ENCODE assay signal across 23 mouse cellular contexts in the genomic region with DNA sequence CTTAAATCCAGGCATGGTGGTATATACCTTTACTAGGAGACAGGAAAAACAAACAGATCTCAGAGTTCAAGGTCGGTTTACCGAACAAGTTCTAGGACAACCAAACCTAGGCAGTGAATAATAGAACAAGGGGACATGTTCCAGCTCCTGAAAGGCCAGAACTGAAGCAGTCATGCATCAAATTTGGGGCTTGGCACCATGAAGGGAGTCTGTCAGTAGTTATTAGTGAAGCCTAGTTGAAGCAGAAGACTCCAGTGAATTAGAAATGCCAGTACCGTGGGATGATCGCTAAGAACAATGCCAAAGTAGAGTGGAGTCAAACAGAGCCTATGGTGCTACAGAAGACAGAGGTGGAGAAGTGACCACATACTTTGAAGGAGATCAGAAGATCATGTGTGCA.
DNase-seq lines count a peak whose midpoint lies in the region; ATAC-seq and TF ChIP-seq lines count a peak whose summit lies in the region.
"Had no signal": no experiment of that assay in that cellular context is flagged by ENCODE, and none has a peak within 500 bp of the region (broad histone marks: within the 10 kb centered on the region; RNA-seq: fewer than 3 reads in every experiment).

No protein-coding gene starts in this region.

- H3K9me3 ChIP-seq in midbrain, postnatal 0 days (ENCODE audit: low read length) = no peaks in the 10 kb centered on the region
- H3K9me3 ChIP-seq in midbrain, embryonic 11.5 days (ENCODE audit: control insufficient read depth, low read length) = no peaks in the 10 kb centered on the region
- H3K9me3 ChIP-seq: embryonic facial prominence, embryonic 10.5 days; embryonic facial prominence, embryonic 15.5 days; forebrain, embryonic 12.5 days; heart, embryonic 13.5 days; liver, embryonic 15.5 days; midbrain, embryonic 15.5 days had no signal

- WGBS in cerebellum, adult 2 months = 15% methylated on average over 4 of the region's 4 CpGs
- 73% methylated on average over 4 of the region's 4 CpGs for WGBS in midbrain, postnatal 0 days
- 71% methylated on average over 4 of the region's 4 CpGs for WGBS in midbrain, embryonic 11.5 days
- WGBS in thymus, adult 2 months = 94% methylated on average over 4 of the region's 4 CpGs

- no peak for ATAC-seq in midbrain, postnatal 0 days (ENCODE audit: low FRiP score)
- no peak for ATAC-seq in midbrain, embryonic 11.5 days (ENCODE audit: low FRiP score)
- no peak for ATAC-seq in inflammation-experienced regulatory T-cells, adult 6 months
- ATAC-seq: forebrain, postnatal 0 days; midbrain, embryonic 15.5 days had no signal

- no peaks in the 10 kb centered on the region for H3K36me3 ChIP-seq in midbrain, postnatal 0 days (ENCODE audit: insufficient read depth, low read length)
- no peaks in the 10 kb centered on the region for H3K36me3 ChIP-seq in midbrain, embryonic 11.5 days (ENCODE audit: control insufficient read depth, insufficient read depth, low read length)
- no peaks in the 10 kb centered on the region for H3K36me3 ChIP-seq in thymus, adult 2 months (ENCODE audit: control insufficient read depth, insufficient read depth, low read length)
- H3K36me3 ChIP-seq: embryonic facial prominence, embryonic 10.5 days; embryonic facial prominence, embryonic 15.5 days; forebrain, embryonic 12.5 days; heart, embryonic 13.5 days; liver, embryonic 15.5 days; midbrain, embryonic 15.5 days had no signal

- no peak overlapping the region for H3K27ac ChIP-seq in cerebellum, adult 2 months (ENCODE audit: insufficient read depth, low read length)
- H3K27ac ChIP-seq in midbrain, postnatal 0 days (ENCODE audit: low read depth, low read length) = no peak overlapping the region
- no peak overlapping the region for H3K27ac ChIP-seq in midbrain, embryonic 11.5 days (ENCODE audit: low read depth, low read length)
- no peak overlapping the region for H3K27ac ChIP-seq in thymus, adult 2 months (ENCODE audit: control insufficient read depth, insufficient read depth, low read length)
- H3K27ac ChIP-seq: embryonic facial prominence, embryonic 10.5 days; embryonic facial prominence, embryonic 15.5 days; forebrain, embryonic 12.5 days; heart, embryonic 13.5 days; kidney, postnatal 0 days; liver, embryonic 15.5 days; midbrain, embryonic 15.5 days had no signal

- no peak for TF ChIP-seq POLR2A in cerebellum, adult 2 months (IDR thresholded peaks at IDR 0.05; ENCODE audit: borderline replicate concordance, insufficient read depth, low read length)
- no peak for TF ChIP-seq POLR2A in thymus, adult 2 months (IDR thresholded peaks at IDR 0.05; ENCODE audit: control insufficient read depth, extremely low read depth, insufficient read depth, low read length, poor library complexity)

- no peak overlapping the region for H3K4me3 ChIP-seq in cerebellum, adult 2 months (replicated peaks; ENCODE audit: insufficient read depth, low read depth, low read length)
- no peak overlapping the region for H3K4me3 ChIP-seq in midbrain, postnatal 0 days (ENCODE audit: low read depth, low read length)
- H3K4me3 ChIP-seq in midbrain, embryonic 11.5 days (ENCODE audit: low read depth, low read length) = no peak overlapping the region
- H3K4me3 ChIP-seq in thymus, adult 2 months (ENCODE audit: control insufficient read depth, insufficient read depth, low read length) = no peak overlapping the region
- H3K4me3 ChIP-seq: embryonic facial prominence, embryonic 10.5 days; embryonic facial prominence, embryonic 15.5 days; forebrain, embryonic 12.5 days; heart, embryonic 13.5 days; liver, embryonic 15.5 days; midbrain, embryonic 15.5 days had no signal

- H3K9ac ChIP-seq in midbrain, postnatal 0 days (replicated peaks; ENCODE audit: low read length, poor library complexity, severe bottlenecking) = no peak overlapping the region
- H3K9ac ChIP-seq in midbrain, embryonic 11.5 days (ENCODE audit: low read length) = no peak overlapping the region
- H3K9ac ChIP-seq: embryonic facial prominence, embryonic 15.5 days; forebrain, embryonic 12.5 days; forebrain, postnatal 0 days; heart, embryonic 13.5 days; liver, embryonic 15.5 days; lung, embryonic 14.5 days; midbrain, embryonic 15.5 days had no signal

- no peaks in the 10 kb centered on the region for H3K27me3 ChIP-seq in cerebellum, adult 2 months (ENCODE audit: control insufficient read depth, insufficient read depth, low read length)
- H3K27me3 ChIP-seq in midbrain, postnatal 0 days (ENCODE audit: insufficient read depth, low read length) = no peaks in the 10 kb centered on the region
- H3K27me3 ChIP-seq in midbrain, embryonic 11.5 days (ENCODE audit: control insufficient read depth, insufficient read depth, low read length) = no peaks in the 10 kb centered on the region
- H3K27me3 ChIP-seq in thymus, adult 2 months (ENCODE audit: control insufficient read depth, insufficient read depth, low read length) = no peaks in the 10 kb centered on the region
- H3K27me3 ChIP-seq: embryonic facial prominence, embryonic 15.5 days; forebrain, embryonic 12.5 days; heart, embryonic 13.5 days; liver, embryonic 15.5 days; midbrain, embryonic 15.5 days had no signal

- TF ChIP-seq CTCF in cerebellum, adult 2 months (IDR thresholded peaks at IDR 0.05; ENCODE audit: borderline replicate concordance, insufficient read depth, low read depth, low read length) = no peak
- TF ChIP-seq CTCF in midbrain, postnatal 0 days (IDR thresholded peaks at IDR 0.05) = no peak
- TF ChIP-seq CTCF in thymus, adult 2 months (IDR thresholded peaks at IDR 0.05; ENCODE audit: borderline replicate concordance, control insufficient read depth, extremely low read depth, insufficient read depth, low read length, poor library complexity) = no peak

- H3K4me1 ChIP-seq in cerebellum, adult 2 months (ENCODE audit: control insufficient read depth, insufficient read depth, low read length) = no peaks in the 10 kb centered on the region
- H3K4me1 ChIP-seq in midbrain, postnatal 0 days (ENCODE audit: insufficient read depth, low read length) = no peaks in the 10 kb centered on the region
- H3K4me1 ChIP-seq in midbrain, embryonic 11.5 days (ENCODE audit: control insufficient read depth, insufficient read depth, low read length) = no peaks in the 10 kb centered on the region
- no peaks in the 10 kb centered on the region for H3K4me1 ChIP-seq in thymus, adult 2 months (replicated peaks; ENCODE audit: control insufficient read depth, insufficient read depth, low read length)
- H3K4me1 ChIP-seq: embryonic facial prominence, embryonic 10.5 days; embryonic facial prominence, embryonic 15.5 days; forebrain, embryonic 12.5 days; heart, embryonic 13.5 days; liver, embryonic 15.5 days; midbrain, embryonic 15.5 days had no signal

- DNase-seq in cerebellum, adult 2 months = peak; percentile 22 to 57
- DNase-seq in cerebellum, adult 8-10 months = no peak
- peak; percentile 32 for DNase-seq in midbrain, postnatal 0 days (ENCODE audit: low spot score)
- DNase-seq in midbrain, embryonic 11.5 days (ENCODE audit: low spot score, missing footprints) = no peak
- peak; percentile 33 to 49 for DNase-seq in cerebellum, postnatal 36 days
- no peak for DNase-seq in thymus, adult 2 months
- DNase-seq: adrenal gland, postnatal 36 days; forebrain, postnatal 0 days; gastrocnemius, postnatal 10 days; kidney, adult 8-10 months; kidney, postnatal 4 days; layer of hippocampus, postnatal 36 days; lung, embryonic 14.5 days; lung, postnatal 14 days; thymus, postnatal 4 days had no signal

- H3K4me2 ChIP-seq in midbrain, postnatal 0 days (ENCODE audit: low read depth, low read length, poor library complexity, severe bottlenecking) = no peak overlapping the region
- H3K4me2 ChIP-seq in midbrain, embryonic 11.5 days = no peak overlapping the region
- H3K4me2 ChIP-seq: embryonic facial prominence, embryonic 15.5 days; forebrain, embryonic 12.5 days; heart, embryonic 13.5 days; liver, embryonic 15.5 days; lung, embryonic 14.5 days; midbrain, embryonic 15.5 days had no signal

Comparison
In these comparisons a context has a peak if more than half of its experiments do, and no peak if none do; other contexts are left out.
1. DNase-seq: peak in cerebellum, adult 2 months (2 of 2), midbrain, postnatal 0 days (single experiment) and cerebellum, postnatal 36 days (2 of 2); none in cerebellum, adult 8-10 months (single experiment), midbrain, embryonic 11.5 days (single experiment) and thymus, adult 2 months (single experiment).